Mouse (Mus musculus): Measurements from ENCODE around the gene Tnk2. TPM values are rescaled to one million over a fixed set of nuclear protein-coding genes. Genes with fewer than 3 reads are reported as not detected.

Tnk2 gene
- polyA plus RNA-seq, 1 experiment from 2014 or later, result 19.1 TPM

Other genes with a start within 250 kb of the Tnk2 start
- gene Tm4sf19, start 243.4 kb upstream of the Tnk2 start, polyA plus RNA-seq (2015; fragmentation: Nextera tagmentation; extraction: Ambion mirVana), result not detected in 2 replicates
- 35.4 and 36.6 TPM in 2 replicates for gene Tctex1d2, start 224.2 kb upstream of the Tnk2 start, polyA plus RNA-seq (2015; fragmentation: Nextera tagmentation; extraction: Ambion mirVana)
- 45.4 and 48.2 TPM in 2 replicates for gene Pcyt1a, start 213.0 kb upstream of the Tnk2 start, polyA plus RNA-seq (2015; fragmentation: Nextera tagmentation; extraction: Ambion mirVana)
- gene Slc51a, start 156.0 kb upstream of the Tnk2 start, polyA plus RNA-seq (2015; fragmentation: Nextera tagmentation; extraction: Ambion mirVana), result 0.13 and 0.26 TPM in 2 replicates
- gene Zdhhc19, start 147.6 kb upstream of the Tnk2 start, polyA plus RNA-seq (2015; fragmentation: Nextera tagmentation; extraction: Ambion mirVana), result 0.35 TPM in 1 of 2 replicates, not detected in the other
- 32.6 and 44.3 TPM in 2 replicates for gene Tfrc, start 35.0 kb upstream of the Tnk2 start, polyA plus RNA-seq (2015; fragmentation: Nextera tagmentation; extraction: Ambion mirVana)
- gene Muc4, start 92.0 kb downstream of the Tnk2 start, polyA plus RNA-seq (2015; fragmentation: Nextera tagmentation; extraction: Ambion mirVana), result not detected in 2 replicates
- not detected in 2 replicates for gene Muc20, start 153.6 kb downstream of the Tnk2 start, polyA plus RNA-seq (2015; fragmentation: Nextera tagmentation; extraction: Ambion mirVana)
- gene Smbd1, start 166.6 kb downstream of the Tnk2 start, polyA plus RNA-seq (2015; fragmentation: Nextera tagmentation; extraction: Ambion mirVana), result not detected in 2 replicates
- gene Fyttd1, start 233.6 kb downstream of the Tnk2 start, polyA plus RNA-seq (2015; fragmentation: Nextera tagmentation; extraction: Ambion mirVana), result 110 and 119 TPM in 2 replicates
- 26.1 and 28.8 TPM in 2 replicates for gene Rubcn, start 233.9 kb downstream of the Tnk2 start, polyA plus RNA-seq (2015; fragmentation: Nextera tagmentation; extraction: Ambion mirVana)